Mouse (Mus musculus) B cell, adult 62 days (primary cell): ENCODE results near the gene Hyal1. TPM values are rescaled to one million over a fixed set of nuclear protein-coding genes. Genes with fewer than 3 reads are reported as not detected.

Source experiments
- total RNA-seq: library from RNA; stranded (reverse); gene quantifications from 4 replicates; pipeline ENCODE4 v1.2.4, GENCODE M21; 2023

Hyal1 gene
- total RNA-seq, result 3.0 to 4.0 TPM (median 3.7 TPM) in 4 replicates

GRCm38 (mm10) chr9:107576357-107577107, at the start of gene Hyal1:
TSS of gene Hyal1 (plus strand) at chr9:107576927.

GRCm38 (mm10) chr9:107533791-107534407, 42.8 kb upstream of the Hyal1 start, which contains the start of gene Tmem115:
TSS of gene Tmem115 (plus strand) at chr9:107533945.

GRCm38 (mm10) chr9:107541474-107542351, 35.0 kb upstream of the Hyal1 start, which contains the start of the genes Cyb561d2 and Nprl2:
TSS of gene Cyb561d2 (minus strand) at chr9:107542193.
TSS of gene Nprl2 (plus strand) at chr9:107542226.

GRCm38 (mm10) chr9:107547026-107547425, 29.7 kb upstream of the Hyal1 start, which contains the start of gene Zmynd10:
TSS of gene Zmynd10 (plus strand) at chr9:107547298.

GRCm38 (mm10) chr9:107551117-107551889, 25.4 kb upstream of the Hyal1 start, which contains the start of gene Rassf1:
TSS of gene Rassf1 (plus strand) at chr9:107551555.

GRCm38 (mm10) chr9:107563029-107563581, 13.6 kb upstream of the Hyal1 start, which contains the start of gene Tusc2:
TSS of gene Tusc2 (plus strand) at chr9:107563255.

GRCm38 (mm10) chr9:107567702-107568319, 8.9 kb upstream of the Hyal1 start, which contains the start of gene Hyal2:
TSS of gene Hyal2 (plus strand) at chr9:107567945.

GRCm38 (mm10) chr9:107578587-107578986, 1.9 kb downstream of the Hyal1 start, which contains the start of gene Naa80:
TSS of gene Naa80 (plus strand) at chr9:107578887.

GRCm38 (mm10) chr9:107580501-107581317, 4.0 kb downstream of the Hyal1 start, which contains the start of gene Hyal3:
TSS of gene Hyal3 (plus strand) at chr9:107580818.

GRCm38 (mm10) chr9:107586974-107587832, 10.5 kb downstream of the Hyal1 start, which contains the start of gene Ifrd2:
TSS of gene Ifrd2 (plus strand) at chr9:107587642.

GRCm38 (mm10) chr9:107608741-107609432, 32.2 kb downstream of the Hyal1 start, which contains the start of gene Sema3b:
TSS of gene Sema3b (minus strand) at chr9:107609229.

Other genes with a start within 250 kb of the Hyal1 start
- gene Hemk1, start 238.6 kb upstream of the Hyal1 start, total RNA-seq, result 10.8 to 17.7 TPM (median 14.9 TPM) in 4 replicates
- 0.29 to 1.5 TPM (median 0.60 TPM) in 4 replicates for gene 6430571L13Rik, start 236.3 kb upstream of the Hyal1 start, total RNA-seq
- 1.4 to 1.8 TPM (median 1.6 TPM) in 4 replicates for gene Cacna2d2, start 177.3 kb upstream of the Hyal1 start, total RNA-seq
- gene Tmem115, start 43.0 kb upstream of the Hyal1 start, total RNA-seq, result 19.8 to 26.6 TPM (median 22.1 TPM) in 4 replicates
- 10.3 to 16.0 TPM (median 14.3 TPM) in 4 replicates for gene Cyb561d2, start 34.7 kb upstream of the Hyal1 start, total RNA-seq
- gene Nprl2, start 34.7 kb upstream of the Hyal1 start, total RNA-seq, result 19.0 to 32.3 TPM (median 21.9 TPM) in 4 replicates
- 0.43 TPM in 1 of 4 replicates, not detected in the others for gene Zmynd10, start 29.6 kb upstream of the Hyal1 start, total RNA-seq
- 61.6 to 76.5 TPM (median 70.1 TPM) in 4 replicates for gene Rassf1, start 25.4 kb upstream of the Hyal1 start, total RNA-seq
- gene Tusc2, start 13.7 kb upstream of the Hyal1 start, total RNA-seq, result 17.9 to 29.2 TPM (median 20.7 TPM) in 4 replicates
- 2.1 to 7.1 TPM (median 4.7 TPM) in 4 replicates for gene Hyal2, start 9.0 kb upstream of the Hyal1 start, total RNA-seq
- gene Naa80, start 2.0 kb downstream of the Hyal1 start, total RNA-seq, result 9.0 to 13.7 TPM (median 10.8 TPM) in 4 replicates
- gene Hyal3, start 3.9 kb downstream of the Hyal1 start, total RNA-seq, result 1.6 to 2.9 TPM (median 2.3 TPM) in 4 replicates
- gene Ifrd2, start 10.7 kb downstream of the Hyal1 start, total RNA-seq, result 20.1 to 26.5 TPM (median 22.5 TPM) in 4 replicates
- 0.27 to 0.94 TPM (median 0.52 TPM) in 4 replicates for gene Sema3b, start 32.3 kb downstream of the Hyal1 start, total RNA-seq
- 568 to 620 TPM (median 596 TPM) in 4 replicates for gene Gnai2, start 58.4 kb downstream of the Hyal1 start, total RNA-seq
- not detected in 4 replicates for gene Slc38a3, start 92.6 kb downstream of the Hyal1 start, total RNA-seq
- 1.3 TPM in 2 of 4 replicates, not detected in the others for gene Gnat1, start 102.8 kb downstream of the Hyal1 start, total RNA-seq
- 0.25 to 0.69 TPM (median 0.57 TPM) in 3 of 4 replicates, not detected in the other for gene Sema3f, start 133.5 kb downstream of the Hyal1 start, total RNA-seq
- gene Rbm5, start 194.1 kb downstream of the Hyal1 start, total RNA-seq, result 283 to 337 TPM (median 297 TPM) in 4 replicates